Mouse (Mus musculus) Patski (cell line): ENCODE measurements around the gene Ccnk. TPM values are rescaled to one million over a fixed set of nuclear protein-coding genes. Genes with fewer than 3 reads are reported as not detected.

Source experiments
- ATAC-seq: fragments of 100-300 bp; one replicate; pipeline ENCODE4 v1.8.0; 2021
- CTCF ChIA-PET: fragments of 350-600 bp; sonication (Branson Sonifier 250); formaldehyde crosslinking; loops from one replicate; lab custom pipeline; 2022; ENCODE audit warnings: inconsistent platforms; lab: Charles Lee
- POLR2A ChIA-PET: fragments of 350-600 bp; sonication (Branson Sonifier 250); formaldehyde crosslinking; loops from one replicate; lab custom pipeline; 2022; ENCODE audit warnings: antibody characterized with exemption, inconsistent platforms; lab: Charles Lee
- DNase-seq: peaks from one replicate; pipeline ENCODE4 v3.0.0-alpha.2; 2011; ENCODE audit warnings: low read depth, low spot score
- H3K27me3 ChIP-seq: fragments of 371-371 bp; one replicate; pipeline ENCODE4 v1.5.1; 2021
- CTCF ChIP-seq: fragments of 100-300 bp; IDR thresholded peaks from one replicate; pipeline ENCODE4 v1.5.1; 2021
- in situ Hi-C: fragments of 300-500 bp; cut with MboI; formaldehyde crosslinking; loops from 3 replicates; pipeline ENCODE4 v1.11.1; 2018; ENCODE audit warnings: low pct_unique_long_range_greater_than_20kb, mixed read lengths
- polyA plus RNA-seq: library from polyadenylated mRNA; unstranded; gene quantifications from one replicate; pipeline ENCODE4 v1.2.3, GENCODE M21; 2021

Ccnk gene
- polyA plus RNA-seq, 1 experiment from 2014 or later = 26.0 TPM

- DNase-seq = no peak
- ChIA-PET POLR2A (interaction anchor here (1.4 kb wide), 1 partner anchor 32 kb away, joined by 3 read pairs; no protein-coding TSS in a partner anchor), CTCF (no interaction called here)
- no peak for ATAC-seq
- TF ChIP-seq CTCF = no peak
- no peaks in the 10 kb centered on the region for H3K27me3 ChIP-seq
- in situ Hi-C loops = no loop called here
Measured at GRCm38 (mm10) chr12:108245579-108245978, 66.2 kb downstream of the Ccnk start.

GRCm38 (mm10) chr12:108246759-108247500 is 67.6 kb downstream of the Ccnk start:
- H3K27me3 ChIP-seq = no peaks in the 10 kb centered on the region
- ChIA-PET POLR2A (interaction anchor here (0.6 kb wide), 1 partner anchor 9 kb away, joined by 4 read pairs; no protein-coding TSS in a partner anchor), CTCF (no interaction called here)
- no peak for ATAC-seq
- in situ Hi-C loops = no loop called here
- DNase-seq = no peak
- TF ChIP-seq CTCF = no peak

DNA sequence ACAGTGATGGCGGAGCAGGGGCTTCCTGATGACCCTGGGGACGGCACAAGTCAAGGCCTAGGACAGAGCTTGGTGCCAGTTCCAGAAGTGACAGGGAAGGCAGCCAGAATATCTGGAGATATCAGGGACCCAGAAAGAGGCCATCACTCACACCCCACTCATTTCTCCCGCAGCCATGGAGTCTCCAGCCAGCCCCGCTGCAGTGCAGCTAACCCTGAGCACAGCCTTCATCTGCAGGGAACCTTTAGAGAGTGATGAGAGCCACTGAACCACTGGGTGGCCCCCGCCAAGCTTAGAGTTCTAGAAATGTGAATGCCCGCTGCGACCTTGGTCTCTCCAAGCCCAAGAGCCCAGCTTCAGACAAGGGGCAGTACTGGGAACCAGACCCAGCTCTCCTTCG is 69.6 kb downstream of the Ccnk start:
- ChIA-PET CTCF (interaction anchor here (1.2 kb wide), 1 partner anchor 8 kb away, joined by 3 read pairs; no protein-coding TSS in a partner anchor), POLR2A (no interaction called here)
- TF ChIP-seq CTCF = no peak
- in situ Hi-C loops = no loop called here
- DNase-seq (no peak), ATAC-seq (no peak)
- no peaks in the 10 kb centered on the region for H3K27me3 ChIP-seq

DNA sequence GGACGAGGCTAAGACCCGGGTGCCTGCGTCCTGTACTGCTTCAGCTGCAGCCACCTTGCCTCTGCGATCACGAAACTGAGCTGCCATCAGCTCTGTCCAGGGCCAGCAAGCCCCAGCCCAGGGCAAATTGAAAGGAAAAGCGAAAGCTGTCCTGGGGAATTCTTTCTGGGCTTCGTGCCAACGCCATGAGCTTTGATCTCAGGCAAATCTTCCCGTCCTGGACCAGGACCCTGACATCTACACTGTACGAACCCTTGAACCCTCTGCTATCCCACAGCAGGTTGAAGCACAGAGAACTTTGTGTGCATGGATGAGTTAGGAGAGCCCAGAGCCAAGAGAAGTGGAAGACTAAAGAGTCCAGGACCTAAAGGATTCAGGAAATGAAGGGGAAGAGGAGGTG is 70.1 kb downstream of the Ccnk start:
- POLR2A ChIA-PET = no interaction called here

GRCm38 (mm10) chr12:108251034-108251792 is 71.8 kb downstream of the Ccnk start:
- TF ChIP-seq CTCF = no peak
- H3K27me3 ChIP-seq = no peaks in the 10 kb centered on the region
- ChIA-PET POLR2A (no interaction called here), CTCF (no interaction called here)
- DNase-seq = no peak
- no peak for ATAC-seq
- in situ Hi-C loops = no loop called here

More for the DNA sequence above, 70.1 kb downstream of the Ccnk start:
- no peaks in the 10 kb centered on the region for H3K27me3 ChIP-seq
- DNase-seq = no peak
- in situ Hi-C loops = no loop called here
- no peak for ATAC-seq
- no peak for TF ChIP-seq CTCF
- CTCF ChIA-PET = interaction anchor here (1.2 kb wide), 1 partner anchor 8 kb away, joined by 3 read pairs; no protein-coding TSS in a partner anchor

- in situ Hi-C loops = no loop called here
- DNase-seq (no peak), ATAC-seq (no peak)
- ChIA-PET POLR2A (no interaction called here), CTCF (no interaction called here)
- H3K27me3 ChIP-seq = no peaks in the 10 kb centered on the region
- no peak for TF ChIP-seq CTCF
Measured at GRCm38 (mm10) chr12:108251825-108252542, 72.6 kb downstream of the Ccnk start.

Other genes with a start within 250 kb of the Ccnk start
- 0.06 TPM for gene Bcl11b, start 176.0 kb upstream of the Ccnk start, polyA plus RNA-seq
- 84.2 TPM for gene Setd3, start 265 bp upstream of the Ccnk start, polyA plus RNA-seq
- gene Ccdc85c, start 95.8 kb downstream of the Ccnk start, polyA plus RNA-seq = 25.4 TPM
- gene Hhipl1, start 126.7 kb downstream of the Ccnk start, polyA plus RNA-seq = 2.7 TPM
- 16.6 TPM for gene Cyp46a1, start 154.8 kb downstream of the Ccnk start, polyA plus RNA-seq
- 56.9 TPM for gene Eml1, start 191.4 kb downstream of the Ccnk start, polyA plus RNA-seq